Mouse (Mus musculus): Measurements from ENCODE around the gene Sgcd. TPM values are rescaled to one million over a fixed set of nuclear protein-coding genes. Genes with fewer than 3 reads are reported as not detected.

Gene Sgcd
- total RNA-seq, 1 experiment: 1.0 TPM

- in situ Hi-C loops (cut with MboI; ENCODE audit: low sequenced_read_pairs in 2 of 2, unreplicated experiment in 2 of 2): no loop called here
- Histone ChIP-seq H3K4me3 (ENCODE audit: insufficient read depth in 1 of 2, low read depth in 1 of 2, low read length in 2 of 2, poor library complexity in 1 of 2, severe bottlenecking in 1 of 2) (no peak overlapping the region), H3K4me1 (ENCODE audit: control insufficient read depth in 2 of 2, insufficient read depth in 2 of 2, low read length in 2 of 2, poor library complexity in 1 of 2) (no peaks in the 10 kb centered on the region), H3K9me3 (ENCODE audit: control insufficient read depth, insufficient read depth, low read depth, low read length) (no peaks in the 10 kb centered on the region), H3K27ac (ENCODE audit: insufficient read depth, low read depth, low read length, poor library complexity, severe bottlenecking) (no peak overlapping the region), H3K36me3 (ENCODE audit: control insufficient read depth, insufficient read depth, low read length, poor library complexity, severe bottlenecking) (no peaks in the 10 kb centered on the region), H3K9ac (ENCODE audit: insufficient read depth, low read depth, low read length, poor library complexity, severe bottlenecking) (no peak overlapping the region)
- TF ChIP-seq MAFK (IDR thresholded peaks at IDR 0.05; ENCODE audit: insufficient read depth, low read depth, low read length): no peak
- DNase-seq (ENCODE audit: low read depth, low spot score): no peak
These were observed 1099.7 kb downstream of the Sgcd start for GRCm38 (mm10) chr11:46889093-46889492.

GRCm38 (mm10) chr11:46882456-46882855 lies 1106.3 kb downstream of the Sgcd start:
- H3K9me3 ChIP-seq (ENCODE audit: control insufficient read depth, insufficient read depth, low read depth, low read length): no peaks in the 10 kb centered on the region
- H3K4me3 ChIP-seq (ENCODE audit: insufficient read depth in 1 of 2, low read depth in 1 of 2, low read length in 2 of 2, poor library complexity in 1 of 2, severe bottlenecking in 1 of 2): no peak overlapping the region
- H3K27ac ChIP-seq (ENCODE audit: insufficient read depth, low read depth, low read length, poor library complexity, severe bottlenecking): no peak overlapping the region
- no peak for DNase-seq (ENCODE audit: low read depth, low spot score)
- no peaks in the 10 kb centered on the region for H3K4me1 ChIP-seq (ENCODE audit: control insufficient read depth in 2 of 2, insufficient read depth in 2 of 2, low read length in 2 of 2, poor library complexity in 1 of 2)
- TF ChIP-seq MAFK (IDR thresholded peaks at IDR 0.05; ENCODE audit: insufficient read depth, low read depth, low read length) (no peak), ZC3H11A (IDR thresholded peaks at IDR 0.05; ENCODE audit: borderline replicate concordance, low read depth, low read length) (no peak), ZNF384 (IDR thresholded peaks at IDR 0.05; ENCODE audit: low read depth, low read length) (no peak), CHD2 (IDR thresholded peaks at IDR 0.05; ENCODE audit: low read depth, low read length) (no peak), HCFC1 (IDR thresholded peaks at IDR 0.05; ENCODE audit: borderline replicate concordance, insufficient read depth, low read length) (no peak)
- H3K36me3 ChIP-seq (ENCODE audit: control insufficient read depth, insufficient read depth, low read length, poor library complexity, severe bottlenecking): no peaks in the 10 kb centered on the region
- H3K9ac ChIP-seq (ENCODE audit: insufficient read depth, low read depth, low read length, poor library complexity, severe bottlenecking): no peak overlapping the region
- in situ Hi-C loops (cut with MboI; ENCODE audit: low sequenced_read_pairs in 2 of 2, unreplicated experiment in 2 of 2): no loop called here

GRCm38 (mm10) chr11:46875774-46876173 lies 1113.0 kb downstream of the Sgcd start:
- Histone ChIP-seq H3K9me3 (ENCODE audit: control insufficient read depth, insufficient read depth, low read depth, low read length) (no peaks in the 10 kb centered on the region), H3K36me3 (ENCODE audit: control insufficient read depth, insufficient read depth, low read length, poor library complexity, severe bottlenecking) (no peaks in the 10 kb centered on the region), H3K27ac (ENCODE audit: insufficient read depth, low read depth, low read length, poor library complexity, severe bottlenecking) (no peak overlapping the region), H3K4me3 (ENCODE audit: insufficient read depth in 1 of 2, low read depth in 1 of 2, low read length in 2 of 2, poor library complexity in 1 of 2, severe bottlenecking in 1 of 2) (no peak overlapping the region), H3K9ac (ENCODE audit: insufficient read depth, low read depth, low read length, poor library complexity, severe bottlenecking) (no peak overlapping the region), H3K4me1 (ENCODE audit: control insufficient read depth in 2 of 2, insufficient read depth in 2 of 2, low read length in 2 of 2, poor library complexity in 1 of 2) (no peaks in the 10 kb centered on the region; a peak in 1 of 4 replicates)
- no peak for DNase-seq (ENCODE audit: low read depth, low spot score)
- in situ Hi-C loops (cut with MboI; ENCODE audit: low sequenced_read_pairs in 2 of 2, unreplicated experiment in 2 of 2): no loop called here
- no peak for TF ChIP-seq MAFK (IDR thresholded peaks at IDR 0.05; ENCODE audit: insufficient read depth, low read depth, low read length)

- H3K9me3 ChIP-seq (ENCODE audit: control insufficient read depth, insufficient read depth, low read depth, low read length): no peaks in the 10 kb centered on the region
- H3K4me1 ChIP-seq (ENCODE audit: control insufficient read depth in 2 of 2, insufficient read depth in 2 of 2, low read length in 2 of 2, poor library complexity in 1 of 2): no peaks in the 10 kb centered on the region; a peak in 1 of 4 replicates
- no peak overlapping the region for H3K4me3 ChIP-seq (ENCODE audit: insufficient read depth in 1 of 2, low read depth in 1 of 2, low read length in 2 of 2, poor library complexity in 1 of 2, severe bottlenecking in 1 of 2)
- TF ChIP-seq ZC3H11A (IDR thresholded peaks at IDR 0.05; ENCODE audit: borderline replicate concordance, low read depth, low read length) (no peak), ZNF384 (IDR thresholded peaks at IDR 0.05; ENCODE audit: low read depth, low read length) (no peak), HCFC1 (IDR thresholded peaks at IDR 0.05; ENCODE audit: borderline replicate concordance, insufficient read depth, low read length) (no peak), MAFK (IDR thresholded peaks at IDR 0.05; ENCODE audit: insufficient read depth, low read depth, low read length) (no peak), CHD2 (IDR thresholded peaks at IDR 0.05; ENCODE audit: low read depth, low read length) (no peak)
- no peak overlapping the region for H3K27ac ChIP-seq (ENCODE audit: insufficient read depth, low read depth, low read length, poor library complexity, severe bottlenecking)
- in situ Hi-C loops (cut with MboI; ENCODE audit: low sequenced_read_pairs in 2 of 2, unreplicated experiment in 2 of 2): no loop called here
- no peaks in the 10 kb centered on the region for H3K36me3 ChIP-seq (ENCODE audit: control insufficient read depth, insufficient read depth, low read length, poor library complexity, severe bottlenecking)
- H3K9ac ChIP-seq (ENCODE audit: insufficient read depth, low read depth, low read length, poor library complexity, severe bottlenecking): no peak overlapping the region
- no peak for DNase-seq (ENCODE audit: low read depth, low spot score)
These were observed 1120.2 kb downstream of the Sgcd start for GRCm38 (mm10) chr11:46868594-46868993.

- no peaks in the 10 kb centered on the region for H3K4me1 ChIP-seq (ENCODE audit: control insufficient read depth in 2 of 2, insufficient read depth in 2 of 2, low read length in 2 of 2, poor library complexity in 1 of 2)
- H3K9me3 ChIP-seq (ENCODE audit: control insufficient read depth, insufficient read depth, low read depth, low read length): no peaks in the 10 kb centered on the region
- no peak overlapping the region for H3K9ac ChIP-seq (ENCODE audit: insufficient read depth, low read depth, low read length, poor library complexity, severe bottlenecking)
- DNase-seq (ENCODE audit: low read depth, low spot score): no peak
- no peak overlapping the region for H3K4me3 ChIP-seq (ENCODE audit: insufficient read depth in 1 of 2, low read depth in 1 of 2, low read length in 2 of 2, poor library complexity in 1 of 2, severe bottlenecking in 1 of 2)
- in situ Hi-C loops (cut with MboI; ENCODE audit: low sequenced_read_pairs in 2 of 2, unreplicated experiment in 2 of 2): no loop called here
- no peaks in the 10 kb centered on the region for H3K36me3 ChIP-seq (ENCODE audit: control insufficient read depth, insufficient read depth, low read length, poor library complexity, severe bottlenecking)
- H3K27ac ChIP-seq (ENCODE audit: insufficient read depth, low read depth, low read length, poor library complexity, severe bottlenecking): no peak overlapping the region
- TF ChIP-seq ZC3H11A (IDR thresholded peaks at IDR 0.05; ENCODE audit: borderline replicate concordance, low read depth, low read length) (peak; percentile 50; the same call in 1 of the 2 replicates), CHD2 (IDR thresholded peaks at IDR 0.05; ENCODE audit: low read depth, low read length) (no peak)
These were observed 1124.0 kb downstream of the Sgcd start for GRCm38 (mm10) chr11:46864809-46865208.
